Mouse (Mus musculus): ENCODE results near the gene Lamb3. TPM values are rescaled to one million over a fixed set of nuclear protein-coding genes. Genes with fewer than 3 reads are reported as not detected.
A peak's percentile ranks its signal among the peaks of the same experiment; 100 is the strongest.

Lamb3 gene
- polyA plus RNA-seq, 1 experiment = 0.82 TPM

- no peak overlapping the region for H3K27ac ChIP-seq (ENCODE audit: control insufficient read depth, insufficient read depth, low read depth, low read length, poor library complexity)
- H3K4me1 ChIP-seq (ENCODE audit: control insufficient read depth, insufficient read depth, low read length) = peaks cover 4% of the 10 kb centered on the region; the same call in 1 of the 2 replicates
- TF ChIP-seq CTCF (IDR thresholded peaks at IDR 0.05; ENCODE audit: control insufficient read depth, insufficient read depth, low read length) = no peak
- no peak for TF ChIP-seq POLR2A (IDR thresholded peaks at IDR 0.05; ENCODE audit: borderline replicate concordance, control insufficient read depth, low read depth, low read length)
These were observed 58.2 kb downstream of the Lamb3 start for GRCm38 (mm10) chr1:193265734-193266133.

GRCm38 (mm10) chr1:193270965-193271763 is 63.7 kb downstream of the Lamb3 start:
- peaks cover 3% of the 10 kb centered on the region; the same call in 1 of the 2 replicates for H3K4me1 ChIP-seq (ENCODE audit: control insufficient read depth, insufficient read depth, low read length)
- peak overlapping the region; percentile 56; the same call in 1 of the 2 replicates for H3K27ac ChIP-seq (ENCODE audit: control insufficient read depth, insufficient read depth, low read depth, low read length, poor library complexity)
- 30% methylated on average over 6 of the region's 6 CpGs for WGBS
- H3K4me3 ChIP-seq (replicated peaks; ENCODE audit: control insufficient read depth, low read depth, low read length) = peak overlapping the region; percentile 24
- no peak for TF ChIP-seq CTCF (IDR thresholded peaks at IDR 0.05; ENCODE audit: control insufficient read depth, insufficient read depth, low read length)
- no peak for TF ChIP-seq POLR2A (IDR thresholded peaks at IDR 0.05; ENCODE audit: borderline replicate concordance, control insufficient read depth, low read depth, low read length)

More at GRCm38 (mm10) chr1:193265734-193266133, 58.2 kb downstream of the Lamb3 start:
- H3K4me3 ChIP-seq (replicated peaks; ENCODE audit: control insufficient read depth, low read depth, low read length) = no peak overlapping the region

- WGBS = 62% methylated on average over 24 of the region's 24 CpGs
- TF ChIP-seq POLR2A (IDR thresholded peaks at IDR 0.05; ENCODE audit: borderline replicate concordance, control insufficient read depth, low read depth, low read length) (0 out of 2 replicates have a peak, but pooled peaks have one; percentile 29), CTCF (IDR thresholded peaks at IDR 0.05; ENCODE audit: control insufficient read depth, insufficient read depth, low read length) (no peak)
These were observed 64.8 kb downstream of the Lamb3 start for GRCm38 (mm10) chr1:193272137-193272915.

GRCm38 (mm10) chr1:193272916-193273601 is 65.6 kb downstream of the Lamb3 start, which contains the start of gene G0s2:
TSS of gene G0s2 (minus strand) at chr1:193273217.
- H3K4me1 ChIP-seq (ENCODE audit: control insufficient read depth, insufficient read depth, low read length) = peaks cover 5% of the 10 kb centered on the region; the same call in 1 of the 2 replicates
- 5% methylated on average over 22 of the region's 23 CpGs for WGBS
- H3K27ac ChIP-seq (ENCODE audit: control insufficient read depth, insufficient read depth, low read depth, low read length, poor library complexity) = peak within 1 kb of the TSS; percentile 91
- peak; percentile 51; the same call in 1 of the 2 replicates for TF ChIP-seq POLR2A (IDR thresholded peaks at IDR 0.05; ENCODE audit: borderline replicate concordance, control insufficient read depth, low read depth, low read length)
- peak; percentile 62 for TF ChIP-seq CTCF (IDR thresholded peaks at IDR 0.05; ENCODE audit: control insufficient read depth, insufficient read depth, low read length)
- H3K4me3 ChIP-seq (replicated peaks; ENCODE audit: control insufficient read depth, low read depth, low read length) = peak within 1 kb of the TSS; percentile 75

More at GRCm38 (mm10) chr1:193272137-193272915, 64.8 kb downstream of the Lamb3 start:
- H3K4me3 ChIP-seq (replicated peaks; ENCODE audit: control insufficient read depth, low read depth, low read length) = peak overlapping the region; percentile 75
- H3K4me1 ChIP-seq (ENCODE audit: control insufficient read depth, insufficient read depth, low read length) = peaks cover 5% of the 10 kb centered on the region; the same call in 1 of the 2 replicates
- H3K27ac ChIP-seq (ENCODE audit: control insufficient read depth, insufficient read depth, low read depth, low read length, poor library complexity) = peak overlapping the region; percentile 85

GRCm38 (mm10) chr1:193274407-193275071 is 67.0 kb downstream of the Lamb3 start:
- Histone ChIP-seq H3K4me1 (ENCODE audit: control insufficient read depth, insufficient read depth, low read length) (peaks cover 7% of the 10 kb centered on the region), H3K27ac (ENCODE audit: control insufficient read depth, insufficient read depth, low read depth, low read length, poor library complexity) (peak overlapping the region; percentile 70), H3K4me3 (replicated peaks; ENCODE audit: control insufficient read depth, low read depth, low read length) (peak overlapping the region; percentile 34)
- WGBS = 39% methylated on average over 8 of the region's 8 CpGs
- TF ChIP-seq POLR2A (IDR thresholded peaks at IDR 0.05; ENCODE audit: borderline replicate concordance, control insufficient read depth, low read depth, low read length) (no peak), CTCF (IDR thresholded peaks at IDR 0.05; ENCODE audit: control insufficient read depth, insufficient read depth, low read length) (no peak)

DNA sequence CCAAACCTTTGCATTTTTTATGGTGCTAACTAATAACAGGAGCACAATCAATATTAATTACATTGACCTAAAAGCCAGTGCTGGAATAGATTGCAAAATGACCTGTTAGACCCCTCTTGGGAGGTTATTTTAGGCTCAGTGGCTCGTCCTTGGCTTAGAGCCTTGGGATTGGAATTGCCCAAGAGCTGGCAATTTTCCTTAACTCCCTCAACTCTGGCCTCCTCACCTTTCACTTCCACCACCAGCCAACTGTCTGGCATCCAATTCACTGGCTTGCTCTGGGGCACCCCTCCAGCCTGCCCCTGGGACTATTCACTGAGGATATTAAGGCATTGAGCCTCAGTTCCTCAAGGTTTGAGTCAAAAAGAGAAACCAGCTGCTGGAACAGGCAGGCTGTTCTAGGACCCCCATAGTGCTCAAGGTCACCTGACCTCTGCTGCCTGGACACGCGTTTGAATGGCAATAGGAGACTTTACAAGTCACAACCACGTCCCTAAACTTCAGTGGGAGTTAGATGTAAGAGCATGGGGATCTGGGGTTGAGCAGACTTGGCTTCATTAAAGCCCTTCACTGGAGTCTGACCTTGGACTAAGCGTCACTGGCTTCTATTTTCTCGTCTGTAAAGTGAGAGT is 71.0 kb downstream of the Lamb3 start:
- H3K4me1 ChIP-seq (ENCODE audit: control insufficient read depth, insufficient read depth, low read length) = peaks cover 9% of the 10 kb centered on the region
- H3K4me3 ChIP-seq (replicated peaks; ENCODE audit: control insufficient read depth, low read depth, low read length) = no peak overlapping the region
- TF ChIP-seq CTCF (IDR thresholded peaks at IDR 0.05; ENCODE audit: control insufficient read depth, insufficient read depth, low read length) = no peak
- TF ChIP-seq POLR2A (IDR thresholded peaks at IDR 0.05; ENCODE audit: borderline replicate concordance, control insufficient read depth, low read depth, low read length) = no peak
- H3K27ac ChIP-seq (ENCODE audit: control insufficient read depth, insufficient read depth, low read depth, low read length, poor library complexity) = no peak overlapping the region
- WGBS = 65% methylated on average over 6 of the region's 6 CpGs

DNA sequence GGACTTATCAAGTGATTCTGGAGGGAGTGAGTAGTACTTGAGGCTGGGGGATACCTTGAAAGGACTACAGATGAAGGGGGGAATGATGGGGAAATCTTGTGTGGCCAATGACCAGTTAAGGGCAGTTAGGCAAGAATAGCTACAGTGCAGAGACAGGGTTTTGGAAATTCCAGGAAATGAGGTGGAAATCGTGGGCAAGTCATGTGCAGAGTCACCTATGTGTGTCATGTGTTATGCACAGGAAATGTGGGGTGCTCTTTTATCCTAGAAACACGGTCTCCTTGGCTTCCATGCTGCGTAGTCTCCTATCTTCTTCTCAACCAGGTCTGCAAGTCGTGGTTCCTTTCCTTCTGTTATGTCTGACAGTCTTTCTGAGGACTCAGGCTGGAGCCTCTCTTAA is 72.0 kb downstream of the Lamb3 start:
- peak overlapping the region; percentile 38; the same call in 1 of the 2 replicates for H3K27ac ChIP-seq (ENCODE audit: control insufficient read depth, insufficient read depth, low read depth, low read length, poor library complexity)
- no peak for TF ChIP-seq CTCF (IDR thresholded peaks at IDR 0.05; ENCODE audit: control insufficient read depth, insufficient read depth, low read length)
- no peak for TF ChIP-seq POLR2A (IDR thresholded peaks at IDR 0.05; ENCODE audit: borderline replicate concordance, control insufficient read depth, low read depth, low read length)
- H3K4me1 ChIP-seq (ENCODE audit: control insufficient read depth, insufficient read depth, low read length) = peaks cover 9% of the 10 kb centered on the region
- 30% methylated on average over 4 of the region's 4 CpGs for WGBS
- H3K4me3 ChIP-seq (replicated peaks; ENCODE audit: control insufficient read depth, low read depth, low read length) = no peak overlapping the region
